Mouse (Mus musculus) heart, adult 2 months (tissue): ENCODE data around the gene Prrc2a.

ENCODE experiments used
- CTCF ChIP-seq: fragments of 200-600 bp; IDR thresholded peaks from 2 replicates; pipeline ENCODE4 v1.8.1; 2022; ENCODE audit warnings: antibody characterized with exemption, mild to moderate bottlenecking, moderate library complexity
- POLR2A ChIP-seq: fragments of 200-500 bp; IDR thresholded peaks from 2 replicates; pipeline ENCODE4 v1.6.1; 2011; ENCODE audit warnings: mild to moderate bottlenecking, low read depth, low read length, control low read depth; ENCODE audit not compliant: insufficient read depth

DNA sequence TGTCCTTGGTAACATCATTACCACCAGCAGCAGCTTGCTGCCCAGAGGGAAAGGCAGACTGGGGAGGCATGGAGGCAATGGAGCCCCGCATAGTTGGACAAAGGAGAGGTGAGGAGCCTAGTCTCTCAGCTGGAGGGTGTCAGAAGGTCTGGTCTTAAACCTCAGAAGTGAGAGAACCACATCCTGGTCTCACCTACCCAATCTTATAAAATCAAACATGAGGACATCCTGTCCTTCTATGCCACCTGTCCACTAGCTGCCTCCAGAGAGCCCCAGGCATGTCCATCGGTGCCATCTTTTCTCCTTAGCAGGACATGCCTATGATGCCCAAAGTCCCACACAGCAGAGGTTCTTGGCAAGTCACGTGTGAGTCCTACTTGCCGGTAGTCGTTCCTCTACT lies 15.4 kb upstream of the Prrc2a start:
- TF ChIP-seq POLR2A = no peak
- TF ChIP-seq CTCF = no peak
